ENCODE assay signal across 8 mouse cellular contexts in genomic region chr1:185229406-185230201, GRCm38 (mm10). TPM values are rescaled to one million over a fixed set of nuclear protein-coding genes. Genes with fewer than 3 reads are reported as not detected.
DNase-seq lines count a peak whose midpoint lies in the region; ATAC-seq and TF ChIP-seq lines count a peak whose summit lies in the region.

No protein-coding gene starts in this region.

- peaks cover 55% of the 10 kb centered on the region for H3K79me2 ChIP-seq in C2C12 (ENCODE audit: control insufficient read depth, insufficient read depth)

- peak; percentile 16 to 23 for DNase-seq in heart, postnatal 36 days
- DNase-seq in lung, postnatal 36 days = peak; percentile 44
- no peak for DNase-seq in thymus, postnatal 14 days
- no peak for DNase-seq in layer of hippocampus, adult 18-20 months (ENCODE audit: low spot score in 2 of 2)

- H3K4me1 ChIP-seq in hindbrain, embryonic 16.5 days (ENCODE audit: control insufficient read depth, insufficient read depth, low read depth, low read length) = no peaks in the 10 kb centered on the region; the same call in 1 of the 2 replicates
- 0 out of 2 replicates have a peak, but pooled peaks cover 6% of the 10 kb centered on the region for H3K4me1 ChIP-seq in hindbrain, embryonic 13.5 days (replicated peaks)

- 0 out of 2 replicates have a peak, but pooled peaks have one; percentile 30 for ATAC-seq in hindbrain, embryonic 16.5 days
- ATAC-seq in hindbrain, embryonic 13.5 days (ENCODE audit: low FRiP score) = no peak
- ATAC-seq in common myeloid progenitor, adult 5-6 weeks (replicated peaks; ENCODE audit: low read depth, poor library complexity, severe bottlenecking) = peak; percentile 73

- H3K79me3 ChIP-seq in C2C12 (ENCODE audit: low read depth) = peaks cover 12% of the 10 kb centered on the region

- no peak overlapping the region for H3K27ac ChIP-seq in hindbrain, embryonic 16.5 days (ENCODE audit: low read depth, low read length)
- H3K27ac ChIP-seq in hindbrain, embryonic 13.5 days = no peak overlapping the region

- TF ChIP-seq CTCF in C2C12 (IDR thresholded peaks at IDR 0.05; ENCODE audit: control insufficient read depth, insufficient read depth, insufficient read length) = no peak

- H3ac ChIP-seq in C2C12 (ENCODE audit: control insufficient read depth, insufficient read length, low read depth) = no peak overlapping the region

- WGBS in hindbrain, embryonic 16.5 days = 61% methylated on average over 7 of the region's 7 CpGs
- WGBS in hindbrain, embryonic 13.5 days = 75% methylated on average over 7 of the region's 7 CpGs

- H3K4me3 ChIP-seq in hindbrain, embryonic 16.5 days (ENCODE audit: low read length) = no peak overlapping the region
- H3K4me3 ChIP-seq in hindbrain, embryonic 13.5 days = no peak overlapping the region
- H3K4me3 ChIP-seq in C2C12 (ENCODE audit: insufficient read depth, poor library complexity, severe bottlenecking) = no peak overlapping the region

- no peaks in the 10 kb centered on the region for H3K27me3 ChIP-seq in hindbrain, embryonic 16.5 days (replicated peaks; ENCODE audit: control insufficient read depth, insufficient read depth, low read length)
- H3K27me3 ChIP-seq in hindbrain, embryonic 13.5 days = no peaks in the 10 kb centered on the region
- no peaks in the 10 kb centered on the region for H3K27me3 ChIP-seq in C2C12 (ENCODE audit: control insufficient read depth, insufficient read depth, insufficient read length)

- H3K9me3 ChIP-seq in hindbrain, embryonic 16.5 days (ENCODE audit: control insufficient read depth, low read length) = no peaks in the 10 kb centered on the region
- H3K9me3 ChIP-seq in hindbrain, embryonic 13.5 days = no peaks in the 10 kb centered on the region

- no peak overlapping the region for H3K4me2 ChIP-seq in hindbrain, embryonic 16.5 days (ENCODE audit: low read length)
- no peak overlapping the region for H3K4me2 ChIP-seq in hindbrain, embryonic 13.5 days

- no peak overlapping the region for H3K9ac ChIP-seq in hindbrain, embryonic 16.5 days (ENCODE audit: low read depth, low read length)
- H3K9ac ChIP-seq in hindbrain, embryonic 13.5 days = no peak overlapping the region

- intact Hi-C loops in heart, postnatal 36 days (cut with DNase I) = no loop called here

- peaks cover 8% of the 10 kb centered on the region; the same call in 1 of the 2 replicates for H3K36me3 ChIP-seq in hindbrain, embryonic 16.5 days (ENCODE audit: control insufficient read depth, insufficient read depth, low read length)
- peaks cover 24% of the 10 kb centered on the region for H3K36me3 ChIP-seq in hindbrain, embryonic 13.5 days
- peaks cover 34% of the 10 kb centered on the region for H3K36me3 ChIP-seq in C2C12 (ENCODE audit: control insufficient read depth, insufficient read depth)

TF ChIP-seq in C2C12, 6 proteins besides CTCF, POLR2A, EP300 and RAD21:
- TF ChIP-seq MYOD1 (IDR thresholded peaks at IDR 0.05; ENCODE audit: control insufficient read depth, insufficient read length, low read depth) (peak; percentile 89), USF1 (IDR thresholded peaks at IDR 0.05; ENCODE audit: low read depth) (no peak), FOSL1 (IDR thresholded peaks at IDR 0.05; ENCODE audit: insufficient read depth, low read length, poor library complexity, severe bottlenecking) (peak; percentile 68)
TF ChIP-seq in C2C12: peak in this region for 2.

RNA-seq across cellular contexts. Expression of gene Rab3gap2, which starts 25.7 kb away (rescaled TPM):
- 21.8 and 25.2 TPM in 2 replicates for polyA plus RNA-seq in hindbrain, embryonic 16.5 days (2015; fragmentation: Nextera tagmentation; extraction: Ambion mirVana)
- polyA plus RNA-seq in hindbrain, embryonic 13.5 days (2015; fragmentation: Nextera tagmentation; extraction: Ambion mirVana) = 25.4 and 25.6 TPM in 2 replicates
- polyA plus RNA-seq in C2C12 (2012; fragmentation: generic; extraction: Trizol) = 24.1 TPM
- 43.5 and 50.6 TPM in 2 replicates for total RNA-seq in common myeloid progenitor, adult 5-6 weeks (2017)
- total RNA-seq in heart, postnatal 36 days (2021) = 10 to 100 TPM; 21.5 to 22.9 TPM
- total RNA-seq in layer of hippocampus, adult 18-20 months (2021) = 10 to 100 TPM; 64.9 to 67.7 TPM

Comparison
In these comparisons a context has a peak if more than half of its experiments do, and no peak if none do; other contexts are left out.
1. DNase-seq: peak in heart, postnatal 36 days (2 of 2) and lung, postnatal 36 days (single experiment); none in thymus, postnatal 14 days (single experiment) and layer of hippocampus, adult 18-20 months (0 of 2).